Comparison of ENCODE assay signal across 13 mouse cellular contexts in the genomic region with DNA sequence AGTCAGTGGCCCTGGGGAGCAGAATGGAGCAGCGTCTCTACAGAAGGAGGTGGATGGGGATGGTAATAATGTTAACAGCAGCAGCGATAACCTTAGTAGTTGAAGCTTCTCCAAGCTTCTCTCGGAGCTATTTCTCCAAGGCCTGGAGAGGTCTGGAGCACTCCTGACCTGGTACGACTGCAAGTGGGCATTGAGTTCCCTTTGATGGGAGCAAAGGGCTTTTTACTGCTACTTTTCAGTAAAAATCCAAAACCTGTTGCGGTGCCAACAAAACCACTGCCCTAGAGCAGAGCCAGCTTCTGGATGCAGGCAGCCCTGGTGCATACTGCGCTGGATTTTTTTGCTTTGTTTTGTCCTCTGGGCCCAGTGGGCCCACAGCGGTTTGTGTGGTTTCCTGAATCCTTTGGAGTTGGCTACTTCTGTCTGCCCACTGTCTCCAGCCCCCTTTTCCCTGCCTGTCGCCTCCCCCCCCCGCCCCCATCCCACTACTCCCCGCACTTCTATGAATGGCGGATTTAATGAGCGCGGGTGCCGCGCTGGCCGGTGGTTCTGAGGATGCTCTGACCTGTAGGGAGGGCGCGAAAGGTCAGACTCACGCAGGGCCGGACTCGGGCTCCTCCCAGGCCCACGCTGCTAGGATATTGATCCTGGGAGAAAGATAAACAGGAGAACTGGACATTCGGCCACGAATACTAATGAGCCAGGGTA. TPM values are rescaled to one million over a fixed set of nuclear protein-coding genes. Genes with fewer than 3 reads are reported as not detected.
A peak's percentile ranks its signal among the peaks of the same experiment; 100 is the strongest.
DNase-seq lines count a peak whose midpoint lies in the region; ATAC-seq and TF ChIP-seq lines count a peak whose summit lies in the region.
"Had no signal": no experiment of that assay in that cellular context is flagged by ENCODE, and none has a peak within 500 bp of the region (broad histone marks: within the 10 kb centered on the region; RNA-seq: fewer than 3 reads in every experiment).

No protein-coding gene starts in this region.

- H3K9me3 ChIP-seq in forebrain, embryonic 12.5 days = no peaks in the 10 kb centered on the region
- no peaks in the 10 kb centered on the region for H3K9me3 ChIP-seq in limb, embryonic 14.5 days (ENCODE audit: control insufficient read depth, low read length)

- H3K27me3 ChIP-seq in liver, adult 2 months (ENCODE audit: control insufficient read depth, insufficient read depth, low read length) = peaks cover 26% of the 10 kb centered on the region; the same call in 1 of the 2 replicates
- peaks cover 60% of the 10 kb centered on the region for H3K27me3 ChIP-seq in forebrain, embryonic 12.5 days
- peaks cover 84% of the 10 kb centered on the region for H3K27me3 ChIP-seq in limb, embryonic 14.5 days (ENCODE audit: control insufficient read depth, insufficient read depth, low read length)

- no peak for TF ChIP-seq CTCF in liver, adult 2 months (IDR thresholded peaks at IDR 0.05; ENCODE audit: low read depth, low read length)

- no peak overlapping the region for H3K27ac ChIP-seq in liver, adult 2 months (replicated peaks; ENCODE audit: insufficient read depth, low read depth, low read length)
- peak overlapping the region; percentile 73 for H3K27ac ChIP-seq in forebrain, embryonic 12.5 days
- H3K27ac ChIP-seq in limb, embryonic 14.5 days (replicated peaks; ENCODE audit: low read depth, low read length) = no peak overlapping the region

- no peaks in the 10 kb centered on the region for H3K79me2 ChIP-seq in liver, adult 2 months (ENCODE audit: control insufficient read depth, insufficient read depth, low read length)

- DNase-seq in liver, adult 2 months (ENCODE audit: extremely low read depth, low read depth, low spot score) = peak; percentile 24
- DNase-seq in liver = no peak
- DNase-seq in limb, embryonic 14.5 days (ENCODE audit: low spot score) = no peak
- DNase-seq in retina, embryonic 14.5 days (ENCODE audit: low spot score) = peak; percentile 65
- DNase-seq in ovary, postnatal 10 days (ENCODE audit: low spot score) = no peak
- DNase-seq in adrenal gland, postnatal 25 days = no peak
- no peak for DNase-seq in B cell, adult 2 months
- DNase-seq: adrenal gland, adult 8-10 months; thymus, adult 2 months had no signal

- no peak for TF ChIP-seq POLR2A in liver, adult 2 months (IDR thresholded peaks at IDR 0.05; ENCODE audit: extremely low read depth, insufficient read depth, low read length)
- TF ChIP-seq POLR2A in limb, embryonic 14.5 days (IDR thresholded peaks at IDR 0.05; ENCODE audit: borderline replicate concordance, extremely low read depth, insufficient read depth, insufficient read length) = no peak

- H3K36me3 ChIP-seq in liver, adult 2 months (ENCODE audit: control insufficient read depth, insufficient read depth, low read length) = no peaks in the 10 kb centered on the region
- no peaks in the 10 kb centered on the region for H3K36me3 ChIP-seq in forebrain, embryonic 12.5 days (replicated peaks)
- H3K36me3 ChIP-seq in limb, embryonic 14.5 days (ENCODE audit: control insufficient read depth, insufficient read depth, low read length) = no peaks in the 10 kb centered on the region

- no peak overlapping the region for H3K4me3 ChIP-seq in liver, adult 2 months (ENCODE audit: insufficient read depth, low read depth, low read length)
- H3K4me3 ChIP-seq in forebrain, embryonic 12.5 days (replicated peaks) = peak overlapping the region; percentile 24
- 0 out of 2 replicates have a peak overlapping the region, but pooled peaks have one; percentile 5 for H3K4me3 ChIP-seq in limb, embryonic 14.5 days (replicated peaks; ENCODE audit: low read length)

- ATAC-seq in forebrain, embryonic 12.5 days (ENCODE audit: low FRiP score) = 0 out of 2 replicates have a peak, but pooled peaks have one; percentile 24
- no peak for ATAC-seq in limb, embryonic 14.5 days (ENCODE audit: low FRiP score, low read depth)

- peak overlapping the region; percentile 63 for H3K4me2 ChIP-seq in forebrain, embryonic 12.5 days
- H3K4me2 ChIP-seq in limb, embryonic 14.5 days (replicated peaks; ENCODE audit: low read depth, low read length, severe bottlenecking) = peak overlapping the region; percentile 32

- 4% methylated on average over 24 of the region's 24 CpGs for WGBS in liver, adult 2 months
- WGBS in forebrain, embryonic 12.5 days = 2% methylated on average over 24 of the region's 24 CpGs
- WGBS in limb, embryonic 14.5 days = 3% methylated on average over 24 of the region's 24 CpGs

- H3K4me1 ChIP-seq in liver, adult 2 months (ENCODE audit: control insufficient read depth, insufficient read depth, low read length) = no peaks in the 10 kb centered on the region; the same call in 1 of the 2 replicates
- peaks cover 58% of the 10 kb centered on the region for H3K4me1 ChIP-seq in forebrain, embryonic 12.5 days
- H3K4me1 ChIP-seq in limb, embryonic 14.5 days (ENCODE audit: control insufficient read depth, insufficient read depth, low read length) = no peaks in the 10 kb centered on the region

- H3K9ac ChIP-seq in liver, adult 2 months (ENCODE audit: low read depth, low read length) = no peak overlapping the region
- peak overlapping the region; percentile 38; the same call in 1 of the 2 replicates for H3K9ac ChIP-seq in forebrain, embryonic 12.5 days
- no peak overlapping the region for H3K9ac ChIP-seq in limb, embryonic 14.5 days (ENCODE audit: low read depth, low read length, severe bottlenecking)

RNA-seq across cellular contexts. Expression of a gene that starts 5.4 kb away (rescaled TPM):
- total RNA-seq in liver, adult 2 months (2014; rRNA removed) = not detected in 2 replicates
- polyA plus RNA-seq in liver, adult 2 months (2012; rRNA removed) = not detected in 2 replicates
- polyA plus RNA-seq in forebrain, embryonic 12.5 days (2016; fragmentation: Nextera tagmentation; extraction: Ambion mirVana) = 0.36 and 0.59 TPM in 2 replicates
- polyA plus RNA-seq in limb, embryonic 14.5 days (2012; rRNA removed) = not detected in 2 replicates
- 0.12 TPM in 1 of 2 replicates, not detected in the other for polyA plus RNA-seq in limb, embryonic 14.5 days (2014; fragmentation: Nextera tagmentation; extraction: Ambion mirVana)
- total RNA-seq in adrenal gland, postnatal 25 days (2021) = not detected in 2 replicates
- total RNA-seq: adrenal gland, adult 8-10 months had no signal
- polyA plus RNA-seq: heart, embryonic 16.5 days; large intestine, adult 2 months; lung, embryonic 16.5 days; thymus, adult 2 months had no signal

RNA-seq across cellular contexts. Expression of a gene that starts 9.8 kb away (rescaled TPM):
- total RNA-seq in liver, adult 2 months (2014; rRNA removed) = not detected in 2 replicates
- not detected in 2 replicates for polyA plus RNA-seq in liver, adult 2 months (2012; rRNA removed)
- polyA plus RNA-seq in forebrain, embryonic 12.5 days (2016; fragmentation: Nextera tagmentation; extraction: Ambion mirVana) = 12.7 and 16.3 TPM in 2 replicates
- 4.0 and 6.0 TPM in 2 replicates for polyA plus RNA-seq in limb, embryonic 14.5 days (2012; rRNA removed)
- polyA plus RNA-seq in limb, embryonic 14.5 days (2014; fragmentation: Nextera tagmentation; extraction: Ambion mirVana) = 0.80 and 1.1 TPM in 2 replicates
- total RNA-seq in adrenal gland, postnatal 25 days (2021) = not detected in 2 replicates
- polyA plus RNA-seq: heart, embryonic 16.5 days; large intestine, adult 2 months; lung, embryonic 16.5 days; thymus, adult 2 months had no signal

RNA-seq across cellular contexts. Expression of a gene that starts 19.5 kb away (rescaled TPM):
- total RNA-seq in liver, adult 2 months (2014; rRNA removed) = not detected in 2 replicates
- not detected in 2 replicates for polyA plus RNA-seq in liver, adult 2 months (2012; rRNA removed)
- polyA plus RNA-seq in forebrain, embryonic 12.5 days (2016; fragmentation: Nextera tagmentation; extraction: Ambion mirVana) = 18.6 and 25.8 TPM in 2 replicates
- polyA plus RNA-seq in limb, embryonic 14.5 days (2012; rRNA removed) = 0.47 and 1.3 TPM in 2 replicates
- polyA plus RNA-seq in limb, embryonic 14.5 days (2014; fragmentation: Nextera tagmentation; extraction: Ambion mirVana) = 0.76 and 0.94 TPM in 2 replicates
- not detected in 2 replicates for total RNA-seq in adrenal gland, postnatal 25 days (2021)
- polyA plus RNA-seq: heart, embryonic 16.5 days; large intestine, adult 2 months; lung, embryonic 16.5 days; thymus, adult 2 months had no signal

RNA-seq across cellular contexts. Expression of a gene that starts 34.1 kb away (rescaled TPM):
- total RNA-seq in liver, adult 2 months (2014; rRNA removed) = not detected in 2 replicates
- polyA plus RNA-seq in liver, adult 2 months (2012; rRNA removed) = not detected in 2 replicates
- polyA plus RNA-seq in forebrain, embryonic 12.5 days (2016; fragmentation: Nextera tagmentation; extraction: Ambion mirVana) = 1.6 and 2.1 TPM in 2 replicates
- polyA plus RNA-seq in limb, embryonic 14.5 days (2012; rRNA removed) = not detected in 2 replicates
- 0.25 TPM in 1 of 2 replicates, not detected in the other for polyA plus RNA-seq in limb, embryonic 14.5 days (2014; fragmentation: Nextera tagmentation; extraction: Ambion mirVana)
- total RNA-seq in adrenal gland, postnatal 25 days (2021) = not detected in 2 replicates
- total RNA-seq: adrenal gland, adult 8-10 months had no signal
- polyA plus RNA-seq: heart, embryonic 16.5 days; large intestine, adult 2 months; lung, embryonic 16.5 days; thymus, adult 2 months had no signal

RNA-seq across cellular contexts. Expression of a gene that starts 49.1 kb away (rescaled TPM):
- 46.7 and 54.1 TPM in 2 replicates for total RNA-seq in liver, adult 2 months (2014; rRNA removed)
- 26.3 and 28.8 TPM in 2 replicates for polyA plus RNA-seq in liver, adult 2 months (2012; rRNA removed)
- 34.7 and 38.6 TPM in 2 replicates for polyA plus RNA-seq in forebrain, embryonic 12.5 days (2016; fragmentation: Nextera tagmentation; extraction: Ambion mirVana)
- 11.4 and 15.7 TPM in 2 replicates for polyA plus RNA-seq in limb, embryonic 14.5 days (2012; rRNA removed)
- polyA plus RNA-seq in limb, embryonic 14.5 days (2014; fragmentation: Nextera tagmentation; extraction: Ambion mirVana) = 17.3 and 18.1 TPM in 2 replicates
- total RNA-seq in adrenal gland, postnatal 25 days (2021) = 133 and 175 TPM in 2 replicates

Comparison
In these comparisons a context has a peak if more than half of its experiments do, and no peak if none do; other contexts are left out.
1. DNase-seq: peak in liver, adult 2 months (single experiment) and retina, embryonic 14.5 days (single experiment); none in liver (single experiment), limb, embryonic 14.5 days (single experiment), ovary, postnatal 10 days (single experiment), adrenal gland, postnatal 25 days (single experiment) and B cell, adult 2 months (0 of 2).